Mouse (Mus musculus) liver, embryonic 12.5 days (tissue): ENCODE results near the gene Fbxo21. TPM values are rescaled to one million over a fixed set of nuclear protein-coding genes. Genes with fewer than 3 reads are reported as not detected.

Experiments
- ATAC-seq: fragments of 200-750 bp; cut with Nextera tagmentation; 2 replicates; pipeline ENCODE4 v1.8.0; 2017; ENCODE audit warnings: moderate number of reproducible peaks, mild to moderate bottlenecking, moderate library complexity
- H3K27ac ChIP-seq: fragments of 300-500 bp; sonication (generic); 2 replicates; pipeline ENCODE4 v1.5.1; 2016; ENCODE audit warnings: mild to moderate bottlenecking
- H3K27me3 ChIP-seq: fragments of 300-500 bp; sonication (generic); replicated peaks from 2 replicates; pipeline ENCODE4 v1.6.1; 2016; ENCODE audit warnings: mild to moderate bottlenecking, moderate library complexity
- H3K36me3 ChIP-seq: fragments of 300-500 bp; sonication (generic); 2 replicates; pipeline ENCODE4 v1.6.1; 2016; ENCODE audit warnings: mild to moderate bottlenecking, moderate library complexity
- H3K4me1 ChIP-seq: fragments of 300-500 bp; sonication (generic); 2 replicates; pipeline ENCODE4 v1.6.1; 2016
- H3K4me2 ChIP-seq: fragments of 300-500 bp; sonication (generic); 2 replicates; pipeline ENCODE4 v1.6.1; 2016; ENCODE audit warnings: mild to moderate bottlenecking, moderate library complexity
- H3K4me3 ChIP-seq: fragments of 300-500 bp; sonication (generic); 2 replicates; pipeline ENCODE4 v1.5.1; 2016; ENCODE audit warnings: mild to moderate bottlenecking, moderate library complexity
- H3K9ac ChIP-seq: fragments of 300-500 bp; sonication (generic); 2 replicates; pipeline ENCODE4 v1.6.1; 2016; ENCODE audit warnings: mild to moderate bottlenecking, moderate library complexity
- H3K9me3 ChIP-seq: fragments of 300-500 bp; sonication (generic); replicated peaks from 2 replicates; pipeline ENCODE4 v1.6.1; 2016; ENCODE audit warnings: mild to moderate bottlenecking, moderate library complexity
- WGBS: fragments of 180-500 bp; shearing (Covaris S2); methylation state at CpG from one replicate; pipeline ENCODE4 v1.1.7; 2016; ENCODE audit not compliant: insufficient replicate concordance; 5-methylcytosine and 5-hydroxymethylcytosine counted together
- polyA plus RNA-seq: library from polyadenylated mRNA; unstranded; fragments of >200 nt; fragmentation: Nextera tagmentation; extraction: Ambion mirVana; gene quantifications from 2 replicates; pipeline ENCODE4 v1.2.1, GENCODE M21; 2016

Gene Fbxo21
- polyA plus RNA-seq, 1 experiment from 2014 or later = 28.1 TPM

DNA sequence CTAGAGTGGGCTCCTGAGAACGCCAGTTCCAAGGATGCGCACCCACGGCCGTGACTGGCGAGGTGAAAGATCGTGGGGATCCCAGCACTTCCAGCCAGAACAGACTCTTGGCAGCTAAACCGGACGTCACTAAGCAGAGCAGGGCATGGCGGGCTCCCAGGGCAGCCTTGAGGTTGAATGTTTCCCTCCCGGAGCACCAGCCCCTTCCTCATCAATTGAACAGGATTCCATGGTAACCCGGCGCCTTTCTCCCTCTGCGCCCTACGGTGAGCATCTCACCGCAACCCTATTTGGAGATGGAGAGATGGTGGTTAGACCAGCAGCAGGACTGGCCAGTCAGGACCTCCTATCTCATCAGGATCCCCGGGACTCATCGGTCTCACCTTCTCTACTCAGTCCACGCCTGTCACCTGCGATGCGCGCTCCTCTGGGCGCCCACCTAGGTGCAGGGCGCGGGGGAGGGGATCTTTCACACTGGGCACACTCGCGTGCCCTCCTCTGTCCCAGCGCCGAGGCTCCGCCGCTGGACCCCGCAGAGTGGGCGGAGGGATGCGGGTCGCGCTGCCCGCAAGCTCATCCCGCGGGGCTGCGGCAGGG, 50.7 kb downstream of the Fbxo21 start:
- H3K27ac ChIP-seq = no peak overlapping the region
- no peaks in the 10 kb centered on the region for H3K36me3 ChIP-seq
- H3K4me3 ChIP-seq = peak overlapping the region; percentile 57
- WGBS = 4% methylated on average over 36 of the region's 39 CpGs
- H3K4me2 ChIP-seq = peak overlapping the region; percentile 76
- H3K9me3 ChIP-seq = no peaks in the 10 kb centered on the region
- H3K4me1 ChIP-seq = peaks cover 34% of the 10 kb centered on the region
- no peak overlapping the region for H3K9ac ChIP-seq
- ATAC-seq = no peak
- peaks cover 79% of the 10 kb centered on the region for H3K27me3 ChIP-seq

DNA sequence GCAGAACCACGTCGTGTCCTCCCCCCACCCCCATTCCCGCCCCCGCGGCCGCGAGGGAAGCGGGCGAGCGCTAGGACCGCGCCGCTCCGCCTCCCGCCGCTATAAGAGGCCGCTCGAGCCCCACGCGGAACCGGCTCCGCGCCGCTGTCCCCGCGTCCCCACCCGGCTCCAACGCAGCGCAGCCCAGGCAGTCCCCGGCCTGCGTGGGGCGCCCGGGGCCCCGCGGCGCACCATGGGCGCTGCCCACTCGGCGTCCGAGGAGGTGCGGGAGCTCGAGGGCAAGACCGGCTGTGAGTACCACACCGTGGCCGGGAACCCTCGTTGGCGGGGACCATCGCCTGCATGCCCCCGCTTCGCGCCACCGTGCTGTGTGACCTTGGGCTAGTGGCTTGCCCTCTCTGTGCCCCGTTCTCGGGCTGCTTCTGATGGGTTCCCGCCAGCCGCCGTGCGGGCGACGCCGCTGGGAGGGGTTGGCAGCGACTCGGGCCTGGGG, 51.2 kb downstream of the Fbxo21 start, which contains the start of gene Tesc:
TSS of gene Tesc (plus strand) at position 46 of the 493 bp plus-strand sequence.
- ATAC-seq = no peak
- peaks cover 34% of the 10 kb centered on the region for H3K4me1 ChIP-seq
- no peak within 1 kb of the TSS for H3K27ac ChIP-seq
- 2% methylated on average over 47 of the region's 63 CpGs for WGBS
- H3K9me3 ChIP-seq = no peaks in the 10 kb centered on the region
- H3K4me2 ChIP-seq = peak within 1 kb of the TSS; percentile 76
- H3K4me3 ChIP-seq = peak within 1 kb of the TSS; percentile 57
- H3K9ac ChIP-seq = 0 out of 2 replicates have a peak within 1 kb of the TSS, but pooled peaks have one; percentile 17
- no peaks in the 10 kb centered on the region for H3K36me3 ChIP-seq
- peaks cover 78% of the 10 kb centered on the region for H3K27me3 ChIP-seq

GRCm38 (mm10) chr5:118028191-118029034, 51.9 kb downstream of the Fbxo21 start:
- H3K4me1 ChIP-seq = peaks cover 34% of the 10 kb centered on the region
- H3K4me2 ChIP-seq = peak overlapping the region; percentile 76
- H3K36me3 ChIP-seq = no peaks in the 10 kb centered on the region
- peaks cover 78% of the 10 kb centered on the region for H3K27me3 ChIP-seq
- peak overlapping the region; percentile 57 for H3K4me3 ChIP-seq
- 2% methylated on average over 69 of the region's 79 CpGs for WGBS
- no peak overlapping the region for H3K27ac ChIP-seq
- no peaks in the 10 kb centered on the region for H3K9me3 ChIP-seq
- ATAC-seq = peak; percentile 13; the same call in 1 of the 2 replicates
- H3K9ac ChIP-seq = no peak overlapping the region

GRCm38 (mm10) chr5:118029035-118029408, 52.5 kb downstream of the Fbxo21 start:
- H3K4me3 ChIP-seq = peak overlapping the region; percentile 57
- H3K9me3 ChIP-seq = no peaks in the 10 kb centered on the region
- ATAC-seq = 0 out of 2 replicates have a peak, but pooled peaks have one; percentile 16
- no peak overlapping the region for H3K27ac ChIP-seq
- peaks cover 82% of the 10 kb centered on the region for H3K27me3 ChIP-seq
- H3K9ac ChIP-seq = no peak overlapping the region
- peaks cover 34% of the 10 kb centered on the region for H3K4me1 ChIP-seq
- H3K4me2 ChIP-seq = peak overlapping the region; percentile 76
- WGBS = 4% methylated on average over 12 of the region's 12 CpGs
- H3K36me3 ChIP-seq = no peaks in the 10 kb centered on the region

GRCm38 (mm10) chr5:118029420-118029819, 52.9 kb downstream of the Fbxo21 start:
- H3K4me1 ChIP-seq = peaks cover 34% of the 10 kb centered on the region
- peak overlapping the region; percentile 57 for H3K4me3 ChIP-seq
- 3% methylated on average over 10 of the region's 10 CpGs for WGBS
- ATAC-seq = no peak
- H3K27me3 ChIP-seq = peaks cover 80% of the 10 kb centered on the region
- no peaks in the 10 kb centered on the region for H3K36me3 ChIP-seq
- H3K9me3 ChIP-seq = no peaks in the 10 kb centered on the region
- no peak overlapping the region for H3K27ac ChIP-seq
- peak overlapping the region; percentile 76 for H3K4me2 ChIP-seq
- no peak overlapping the region for H3K9ac ChIP-seq

DNA sequence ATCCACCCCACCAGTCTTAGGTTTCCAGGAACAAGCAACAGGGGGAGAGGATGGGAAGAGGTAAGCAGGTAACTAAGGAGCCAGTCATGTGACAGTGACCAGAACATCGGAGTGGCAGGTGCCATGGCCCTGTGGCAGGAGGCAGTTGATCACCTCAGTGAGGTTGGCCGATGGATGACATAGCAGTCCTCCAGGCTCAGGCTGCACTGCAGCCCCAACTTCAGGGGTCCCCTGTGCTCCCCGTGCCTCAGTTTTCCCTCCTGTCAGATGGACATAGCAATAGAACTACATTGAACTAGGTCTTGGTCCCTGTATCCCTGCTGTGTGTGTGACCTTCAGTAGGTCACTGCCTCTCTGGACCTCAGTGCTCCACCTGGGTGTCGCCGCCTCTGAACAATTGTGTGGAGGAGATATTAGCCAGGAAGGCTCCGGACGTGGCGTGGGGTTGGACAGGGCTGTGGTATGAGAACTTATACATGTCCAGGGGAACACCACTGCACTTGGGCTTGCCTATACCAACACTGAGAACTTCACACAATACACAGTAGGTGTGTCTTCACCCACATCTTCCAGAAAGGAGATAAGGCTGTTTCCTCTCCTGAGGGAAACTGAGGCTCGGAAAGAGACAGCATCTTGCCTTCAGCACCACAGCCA, 53.6 kb downstream of the Fbxo21 start:
- peaks cover 34% of the 10 kb centered on the region for H3K4me1 ChIP-seq
- WGBS = 66% methylated on average over 9 of the region's 9 CpGs
- H3K27me3 ChIP-seq = peaks cover 78% of the 10 kb centered on the region

GRCm38 (mm10) chr5:118031059-118031458, 54.5 kb downstream of the Fbxo21 start:
- no peak overlapping the region for H3K9ac ChIP-seq
- no peak overlapping the region for H3K4me2 ChIP-seq
- no peak overlapping the region for H3K4me3 ChIP-seq
- WGBS = 23% methylated on average over 5 of the region's 5 CpGs
- peaks cover 5% of the 10 kb centered on the region; the same call in 1 of the 2 replicates for H3K9me3 ChIP-seq
- no peak for ATAC-seq
- peaks cover 69% of the 10 kb centered on the region for H3K27me3 ChIP-seq
- H3K36me3 ChIP-seq = no peaks in the 10 kb centered on the region
- no peak overlapping the region for H3K27ac ChIP-seq
- H3K4me1 ChIP-seq = peaks cover 34% of the 10 kb centered on the region

More for the DNA sequence above, 53.6 kb downstream of the Fbxo21 start:
- H3K4me2 ChIP-seq = no peak overlapping the region
- H3K9me3 ChIP-seq = peaks cover 5% of the 10 kb centered on the region; the same call in 1 of the 2 replicates
- ATAC-seq = no peak
- no peaks in the 10 kb centered on the region for H3K36me3 ChIP-seq
- H3K9ac ChIP-seq = no peak overlapping the region
- no peak overlapping the region for H3K4me3 ChIP-seq
- H3K27ac ChIP-seq = no peak overlapping the region

DNA sequence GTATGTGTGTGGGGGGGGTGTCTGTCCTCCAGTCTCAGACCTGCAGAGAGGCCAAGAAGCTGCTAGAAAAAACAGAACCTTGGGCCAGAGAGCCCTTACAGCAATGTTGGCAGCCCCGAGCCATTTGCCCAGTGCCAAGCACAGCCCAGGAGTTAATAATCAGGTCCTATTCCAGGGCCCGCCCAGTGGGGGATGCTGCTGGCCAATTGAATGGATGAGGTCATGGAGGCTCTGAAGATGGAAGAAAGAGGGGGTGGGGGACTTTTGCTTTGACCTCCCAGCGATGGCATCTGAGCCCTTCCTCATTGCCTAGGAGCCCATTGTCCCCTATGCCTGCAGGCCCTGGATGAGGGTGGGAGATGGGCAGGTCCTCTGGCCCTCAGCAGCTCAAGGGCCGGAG, 55.0 kb downstream of the Fbxo21 start:
- no peak overlapping the region for H3K27ac ChIP-seq
- H3K36me3 ChIP-seq = no peaks in the 10 kb centered on the region
- no peak overlapping the region for H3K4me2 ChIP-seq
- H3K9me3 ChIP-seq = peaks cover 5% of the 10 kb centered on the region; the same call in 1 of the 2 replicates
- WGBS = 58% methylated on average over 4 of the region's 4 CpGs
- no peak overlapping the region for H3K9ac ChIP-seq
- ATAC-seq = no peak
- no peak overlapping the region for H3K4me3 ChIP-seq
- H3K4me1 ChIP-seq = peaks cover 31% of the 10 kb centered on the region
- peaks cover 69% of the 10 kb centered on the region for H3K27me3 ChIP-seq

- H3K4me3 ChIP-seq = no peak overlapping the region
- H3K9me3 ChIP-seq = peaks cover 5% of the 10 kb centered on the region; the same call in 1 of the 2 replicates
- no peak for ATAC-seq
- no peak overlapping the region for H3K4me2 ChIP-seq
- H3K9ac ChIP-seq = no peak overlapping the region
- peaks cover 68% of the 10 kb centered on the region for H3K27me3 ChIP-seq
- no peaks in the 10 kb centered on the region for H3K36me3 ChIP-seq
- H3K27ac ChIP-seq = no peak overlapping the region
- WGBS = 43% methylated on average over 4 of the region's 4 CpGs
- peaks cover 24% of the 10 kb centered on the region for H3K4me1 ChIP-seq
Measured at GRCm38 (mm10) chr5:118033328-118033727, 56.8 kb downstream of the Fbxo21 start.

DNA sequence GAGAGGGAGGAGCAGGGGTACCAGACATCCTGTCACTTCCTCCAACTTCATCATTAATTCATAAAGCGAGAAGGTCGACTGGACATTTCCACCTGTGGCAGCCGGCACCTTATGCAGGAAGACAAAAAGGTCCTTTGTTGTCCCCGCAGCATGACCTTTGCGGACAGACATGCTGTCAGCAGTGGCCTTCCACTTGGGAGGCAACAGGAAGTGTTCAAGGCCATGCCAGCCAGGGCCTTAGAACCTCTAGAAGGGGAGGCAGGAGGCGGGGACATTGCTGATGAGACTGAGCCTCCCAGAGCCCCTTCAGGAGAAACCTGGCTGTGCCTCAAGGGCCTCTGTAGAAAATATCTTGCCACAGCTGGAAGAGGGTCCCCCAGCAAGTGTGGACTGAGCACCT, 57.2 kb downstream of the Fbxo21 start:
- ATAC-seq = no peak
- Histone ChIP-seq H3K36me3 (no peaks in the 10 kb centered on the region), H3K27me3 (peaks cover 68% of the 10 kb centered on the region), H3K4me2 (no peak overlapping the region), H3K9ac (no peak overlapping the region), H3K4me1 (peaks cover 20% of the 10 kb centered on the region), H3K27ac (no peak overlapping the region), H3K4me3 (no peak overlapping the region), H3K9me3 (peaks cover 5% of the 10 kb centered on the region; the same call in 1 of the 2 replicates)
- 58% methylated on average over 6 of the region's 6 CpGs for WGBS

DNA sequence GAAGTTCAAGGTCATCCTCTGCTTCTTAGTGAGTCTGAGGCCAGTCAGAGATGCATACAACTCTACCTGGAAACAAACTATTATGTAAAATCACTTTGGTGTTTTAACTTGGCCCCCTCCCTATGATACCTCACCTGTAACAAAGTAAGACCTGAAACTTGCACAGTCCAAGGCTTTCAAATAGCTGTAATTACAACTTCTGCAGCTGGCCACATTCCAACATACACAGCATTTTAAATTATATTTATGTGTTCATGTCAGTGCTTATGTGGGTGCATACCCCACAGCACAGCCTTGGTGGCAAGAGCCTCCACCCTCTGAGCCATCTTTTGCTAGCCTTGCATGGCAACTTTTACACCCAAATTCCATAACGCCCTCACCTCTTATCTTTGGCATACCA, 58.1 kb downstream of the Fbxo21 start:
- WGBS = 72% methylated on average over 1 of the region's 1 CpGs
- H3K27me3 ChIP-seq = peaks cover 67% of the 10 kb centered on the region
- H3K4me2 ChIP-seq = no peak overlapping the region
- H3K4me1 ChIP-seq = peaks cover 11% of the 10 kb centered on the region; the same call in 1 of the 2 replicates
- no peak for ATAC-seq
- H3K9me3 ChIP-seq = peaks cover 5% of the 10 kb centered on the region; the same call in 1 of the 2 replicates
- H3K9ac ChIP-seq = no peak overlapping the region
- no peak overlapping the region for H3K27ac ChIP-seq
- no peak overlapping the region for H3K4me3 ChIP-seq
- no peaks in the 10 kb centered on the region for H3K36me3 ChIP-seq
